Mouse (Mus musculus) ES-Bruce4 (cell line): Measurements from ENCODE around the gene Cntn5. TPM values are rescaled to one million over a fixed set of nuclear protein-coding genes. Genes with fewer than 3 reads are reported as not detected.
A peak's percentile ranks its signal among the peaks of the same experiment; 100 is the strongest.

Source experiments
- H3K27ac ChIP-seq: 2 replicates; pipeline ENCODE4 v1.5.1; 2012; ENCODE audit warnings: low read length, inconsistent platforms; ENCODE audit not compliant: insufficient read depth
- H3K27me3 ChIP-seq: 2 replicates; pipeline ENCODE4 v1.6.1; 2012; ENCODE audit warnings: mild to moderate bottlenecking, low read length, inconsistent platforms; ENCODE audit not compliant: control insufficient read depth, poor library complexity, insufficient read depth, severe bottlenecking
- H3K36me3 ChIP-seq: 2 replicates; pipeline ENCODE4 v1.6.1; 2012; ENCODE audit warnings: inconsistent platforms, mild to moderate bottlenecking, low read length, moderate library complexity; ENCODE audit not compliant: control insufficient read depth, poor library complexity, insufficient read depth, severe bottlenecking
- H3K4me1 ChIP-seq: one replicate; pipeline ENCODE4 v1.8.1; 2011; ENCODE audit warnings: low read length; ENCODE audit not compliant: control insufficient read depth, insufficient read depth
- H3K4me3 ChIP-seq: 2 replicates; pipeline ENCODE4 v1.5.1; 2011; ENCODE audit warnings: low read depth, mild to moderate bottlenecking, low read length
- H3K9ac ChIP-seq: 2 replicates; pipeline ENCODE4 v1.6.1; 2012; ENCODE audit warnings: low read depth, mild to moderate bottlenecking, inconsistent platforms; ENCODE audit not compliant: poor library complexity, severe bottlenecking
- H3K9me3 ChIP-seq: replicated peaks from 2 replicates; pipeline ENCODE4 v1.6.1; 2012; ENCODE audit warnings: mild to moderate bottlenecking, low read length, inconsistent platforms; ENCODE audit not compliant: control insufficient read depth, poor library complexity, insufficient read depth, severe bottlenecking
- CTCF ChIP-seq: IDR thresholded peaks from one replicate; pipeline ENCODE4 v1.8.1; 2011; ENCODE audit warnings: low read depth, low read length
- EP300 ChIP-seq: IDR thresholded peaks from 2 replicates; pipeline ENCODE4 v1.6.1; 2011; ENCODE audit warnings: low read depth, low read length; ENCODE audit not compliant: insufficient read depth
- POLR2A ChIP-seq: IDR thresholded peaks from one replicate; pipeline ENCODE4 v1.8.1; 2011; ENCODE audit warnings: low read length; ENCODE audit not compliant: insufficient read depth
- polyA plus RNA-seq: library from polyadenylated mRNA; stranded (reverse); fragments of >200 nt; gene quantifications from 2 replicates; pipeline ENCODE4 v1.2.4, GENCODE M21; 2011; ENCODE audit warnings: low read depth; ENCODE audit not compliant: missing spikeins, insufficient read depth, insufficient read length

The Cntn5 gene
- polyA plus RNA-seq, 1 experiment = not detected

DNA sequence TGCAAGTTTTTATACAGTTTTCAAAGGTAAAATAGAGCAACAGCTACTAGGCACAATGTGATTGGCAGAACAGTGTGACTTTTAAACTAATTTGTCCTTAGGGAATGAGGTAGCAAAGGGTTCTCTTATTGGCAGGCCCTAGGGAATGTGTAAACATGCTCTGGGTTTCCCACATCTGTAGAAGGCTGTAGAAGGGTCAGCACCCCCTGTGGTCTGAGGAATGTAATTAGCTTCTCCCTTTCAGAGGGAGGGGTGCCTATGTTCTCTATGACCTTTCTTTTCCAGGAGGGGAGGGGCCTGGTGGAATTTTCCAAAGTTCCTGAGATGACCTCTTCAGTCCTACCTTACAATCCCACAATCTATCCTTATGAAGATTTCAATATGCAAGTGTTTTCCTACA, 673.6 kb downstream of the Cntn5 start:
- Histone ChIP-seq H3K4me3 (no peak overlapping the region), H3K9me3 (no peaks in the 10 kb centered on the region), H3K27ac (peak overlapping the region; percentile 65; the same call in 1 of the 2 replicates), H3K27me3 (no peaks in the 10 kb centered on the region), H3K36me3 (no peaks in the 10 kb centered on the region), H3K9ac (no peak overlapping the region), H3K4me1 (no peaks in the 10 kb centered on the region)
- TF ChIP-seq POLR2A = no peak
- no peak for TF ChIP-seq CTCF
- TF ChIP-seq EP300 = no peak

- H3K36me3 ChIP-seq = no peaks in the 10 kb centered on the region
- no peaks in the 10 kb centered on the region for H3K4me1 ChIP-seq
- no peaks in the 10 kb centered on the region for H3K27me3 ChIP-seq
- H3K9me3 ChIP-seq = no peaks in the 10 kb centered on the region
- H3K27ac ChIP-seq = no peak overlapping the region
- no peak overlapping the region for H3K4me3 ChIP-seq
- TF ChIP-seq EP300 = no peak
- TF ChIP-seq POLR2A = no peak
- TF ChIP-seq CTCF = no peak
- no peak overlapping the region for H3K9ac ChIP-seq
These were observed 674.9 kb downstream of the Cntn5 start for GRCm38 (mm10) chr9:10229716-10230115.

DNA sequence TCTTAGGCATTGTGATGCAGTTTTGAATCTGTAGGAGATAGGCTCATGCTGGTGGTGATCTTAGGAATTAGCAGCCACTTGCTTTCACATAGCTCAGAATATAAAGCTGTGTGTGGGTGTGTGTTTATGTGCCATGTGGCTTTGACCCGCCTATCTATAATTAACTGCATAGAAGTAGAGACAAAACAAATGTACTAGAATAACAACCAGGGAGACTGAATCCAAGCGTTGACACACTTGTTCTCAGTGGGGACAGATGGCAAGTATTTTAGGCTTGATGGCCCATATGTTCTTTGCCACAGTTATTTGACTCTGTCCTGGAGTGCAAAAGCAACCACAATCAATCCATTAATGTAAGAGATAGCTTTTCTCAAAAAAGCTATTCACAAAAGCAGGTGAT, 678.6 kb downstream of the Cntn5 start:
- TF ChIP-seq CTCF = no peak
- no peak for TF ChIP-seq EP300
- no peak for TF ChIP-seq POLR2A
- no peaks in the 10 kb centered on the region for H3K36me3 ChIP-seq
- no peaks in the 10 kb centered on the region for H3K4me1 ChIP-seq
- H3K9me3 ChIP-seq = no peaks in the 10 kb centered on the region
- no peak overlapping the region for H3K27ac ChIP-seq
- H3K27me3 ChIP-seq = no peaks in the 10 kb centered on the region
- no peak overlapping the region for H3K9ac ChIP-seq
- H3K4me3 ChIP-seq = no peak overlapping the region

- no peak overlapping the region for H3K4me3 ChIP-seq
- TF ChIP-seq EP300 = no peak
- no peak for TF ChIP-seq CTCF
- H3K27ac ChIP-seq = no peak overlapping the region
- 0 out of 2 replicates have a peak, but pooled peaks cover 3% of the 10 kb centered on the region for H3K9me3 ChIP-seq
- H3K9ac ChIP-seq = no peak overlapping the region
- no peaks in the 10 kb centered on the region for H3K27me3 ChIP-seq
- no peaks in the 10 kb centered on the region for H3K36me3 ChIP-seq
- no peaks in the 10 kb centered on the region for H3K4me1 ChIP-seq
These were observed 718.5 kb downstream of the Cntn5 start for GRCm38 (mm10) chr9:10186063-10186462.

GRCm38 (mm10) chr9:10170526-10170925, 734.0 kb downstream of the Cntn5 start:
- no peaks in the 10 kb centered on the region for H3K4me1 ChIP-seq

GRCm38 (mm10) chr9:10121350-10122057, 783.1 kb downstream of the Cntn5 start:
- no peak overlapping the region for H3K27ac ChIP-seq
- no peaks in the 10 kb centered on the region for H3K4me1 ChIP-seq
- H3K9ac ChIP-seq = no peak overlapping the region
- no peak overlapping the region for H3K4me3 ChIP-seq
- H3K9me3 ChIP-seq = no peaks in the 10 kb centered on the region
- TF ChIP-seq CTCF (no peak), EP300 (no peak), POLR2A (no peak)
- H3K27me3 ChIP-seq = no peaks in the 10 kb centered on the region
- H3K36me3 ChIP-seq = no peaks in the 10 kb centered on the region

More at GRCm38 (mm10) chr9:10170526-10170925, 734.0 kb downstream of the Cntn5 start:
- H3K27ac ChIP-seq = no peak overlapping the region
- no peaks in the 10 kb centered on the region for H3K36me3 ChIP-seq
- no peak for TF ChIP-seq EP300
- no peak for TF ChIP-seq CTCF
- TF ChIP-seq POLR2A = no peak
- no peaks in the 10 kb centered on the region for H3K9me3 ChIP-seq
- H3K4me3 ChIP-seq = no peak overlapping the region
- H3K27me3 ChIP-seq = no peaks in the 10 kb centered on the region
- H3K9ac ChIP-seq = no peak overlapping the region
